In the genomic region with DNA sequence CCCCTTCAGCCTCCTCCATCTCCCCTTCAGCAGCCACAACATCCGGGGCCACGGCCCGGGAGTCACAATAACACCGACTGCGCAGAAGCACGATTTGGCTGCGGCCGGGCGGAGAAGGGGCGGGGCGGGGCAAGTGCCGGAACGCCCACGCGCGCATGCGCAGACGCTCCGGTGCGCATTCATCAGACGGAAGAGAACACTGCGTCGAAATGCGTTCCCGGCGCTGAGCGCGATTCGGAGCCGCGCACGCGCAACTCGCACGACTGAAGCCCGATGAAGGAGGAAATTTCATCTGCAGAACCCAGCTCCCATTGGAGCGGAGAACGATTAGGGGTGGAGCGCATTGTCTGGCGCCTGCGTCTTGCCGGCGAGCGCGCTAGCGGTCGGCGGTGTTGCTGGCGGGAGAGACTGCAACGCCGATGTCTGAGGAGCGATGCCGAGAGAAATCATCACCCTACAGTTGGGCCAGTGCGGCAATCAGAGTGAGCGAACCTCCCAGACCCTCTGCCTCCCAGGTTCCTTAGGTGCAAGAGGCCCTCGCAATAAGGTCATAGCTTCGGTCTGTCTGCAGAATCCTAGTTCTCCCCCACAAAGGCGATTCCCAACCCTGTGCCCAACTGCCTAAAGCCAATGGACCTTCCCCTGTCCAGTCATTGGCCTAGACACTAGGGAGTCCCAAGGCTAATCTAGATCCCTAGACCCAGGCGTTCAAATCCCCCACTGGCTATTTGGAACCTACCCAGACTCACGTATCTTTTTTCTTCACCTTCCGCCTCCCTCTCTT, we compare ENCODE assay signal across 8 mouse cellular contexts. TPM values are rescaled to one million over a fixed set of nuclear protein-coding genes. Genes with fewer than 3 reads are reported as not detected.
DNase-seq lines count a peak whose midpoint lies in the region; ATAC-seq lines count a peak whose summit lies in the region.

A gene (minus strand): TSS at position 133 of the 784 bp plus-strand sequence.
A gene (plus strand): TSS at position 178 of the 784 bp plus-strand sequence.

- 0% methylated on average over 61 of the region's 61 CpGs for WGBS in lung, embryonic 16.5 days

- no peaks in the 10 kb centered on the region for H3K27me3 ChIP-seq in lung, embryonic 16.5 days (ENCODE audit: control insufficient read depth, insufficient read depth, low read depth, low read length)

- peak within 1 kb of the TSS; percentile 96 for H3K4me2 ChIP-seq in lung, embryonic 16.5 days (ENCODE audit: low read depth, low read length)

- ATAC-seq in hematopoietic stem cell, adult 5-6 weeks (replicated peaks in 1 of 2; ENCODE audit: insufficient read depth in 1 of 2, low FRiP score in 2 of 2, low TSS enrichment in 1 of 2, low read depth in 1 of 2, poor library complexity in 2 of 2, severe bottlenecking in 2 of 2): peak; percentile 93 to 97
- peak; percentile 97 for ATAC-seq in lung, embryonic 16.5 days (ENCODE audit: low read depth)

- peaks cover 19% of the 10 kb centered on the region for H3K4me1 ChIP-seq in lung, embryonic 16.5 days (replicated peaks; ENCODE audit: control insufficient read depth, insufficient read depth, low read length)

- peak within 1 kb of the TSS; percentile 87 for H3K27ac ChIP-seq in lung, embryonic 16.5 days (ENCODE audit: low read length)

- peak within 1 kb of the TSS; percentile 90 for H3K4me3 ChIP-seq in lung, embryonic 16.5 days (ENCODE audit: low read length)

- peaks cover 13% of the 10 kb centered on the region for H3K36me3 ChIP-seq in lung, embryonic 16.5 days (ENCODE audit: control insufficient read depth, insufficient read depth, low read length)

- H3K9me3 ChIP-seq in lung, embryonic 16.5 days (ENCODE audit: control insufficient read depth, low read length): no peaks in the 10 kb centered on the region

- DNase-seq in MEL-GATA-1-ER (ENCODE audit: extremely low read depth, low read depth): peak; percentile 96
- peak; percentile 99 for DNase-seq in cerebellum, adult 8-10 months
- DNase-seq in forelimb bud, embryonic 11.5 days (ENCODE audit: low read depth, low spot score): peak; percentile 100
- DNase-seq in layer of hippocampus, adult 9-10 months (ENCODE audit: low spot score): peak; percentile 94
- peak; percentile 94 for DNase-seq in ovary, postnatal 10 days (ENCODE audit: low spot score)
- peak; percentile 98 to 100 for DNase-seq in thymus, postnatal 10 days (ENCODE audit: low spot score in 2 of 2)

- H3K9ac ChIP-seq in lung, embryonic 16.5 days (ENCODE audit: low read length): peak within 1 kb of the TSS; percentile 91

RNA-seq across cellular contexts. Expression of the first gene that starts in this region (rescaled TPM):
- 30.9 and 38.8 TPM in 2 replicates for total RNA-seq in hematopoietic stem cell, adult 5-6 weeks (2017)
- 18.4 and 19.6 TPM in 2 replicates for polyA plus RNA-seq in lung, embryonic 16.5 days (2015; fragmentation: Nextera tagmentation; extraction: Ambion mirVana)

RNA-seq across cellular contexts. Expression of the second gene that starts in this region (rescaled TPM):
- total RNA-seq in hematopoietic stem cell, adult 5-6 weeks (2017): 30.0 and 47.4 TPM in 2 replicates
- polyA plus RNA-seq in lung, embryonic 16.5 days (2015; fragmentation: Nextera tagmentation; extraction: Ambion mirVana): 70.6 and 82.1 TPM in 2 replicates

Comparison
In these comparisons a context has a peak if more than half of its experiments do, and no peak if none do; other contexts are left out.
1. Peak in every context shown above with its lines: DNase-seq, ATAC-seq, H3K4me3 ChIP-seq and H3K27ac ChIP-seq.